Mouse (Mus musculus): ENCODE results near the gene Syndig1l.

DNA sequence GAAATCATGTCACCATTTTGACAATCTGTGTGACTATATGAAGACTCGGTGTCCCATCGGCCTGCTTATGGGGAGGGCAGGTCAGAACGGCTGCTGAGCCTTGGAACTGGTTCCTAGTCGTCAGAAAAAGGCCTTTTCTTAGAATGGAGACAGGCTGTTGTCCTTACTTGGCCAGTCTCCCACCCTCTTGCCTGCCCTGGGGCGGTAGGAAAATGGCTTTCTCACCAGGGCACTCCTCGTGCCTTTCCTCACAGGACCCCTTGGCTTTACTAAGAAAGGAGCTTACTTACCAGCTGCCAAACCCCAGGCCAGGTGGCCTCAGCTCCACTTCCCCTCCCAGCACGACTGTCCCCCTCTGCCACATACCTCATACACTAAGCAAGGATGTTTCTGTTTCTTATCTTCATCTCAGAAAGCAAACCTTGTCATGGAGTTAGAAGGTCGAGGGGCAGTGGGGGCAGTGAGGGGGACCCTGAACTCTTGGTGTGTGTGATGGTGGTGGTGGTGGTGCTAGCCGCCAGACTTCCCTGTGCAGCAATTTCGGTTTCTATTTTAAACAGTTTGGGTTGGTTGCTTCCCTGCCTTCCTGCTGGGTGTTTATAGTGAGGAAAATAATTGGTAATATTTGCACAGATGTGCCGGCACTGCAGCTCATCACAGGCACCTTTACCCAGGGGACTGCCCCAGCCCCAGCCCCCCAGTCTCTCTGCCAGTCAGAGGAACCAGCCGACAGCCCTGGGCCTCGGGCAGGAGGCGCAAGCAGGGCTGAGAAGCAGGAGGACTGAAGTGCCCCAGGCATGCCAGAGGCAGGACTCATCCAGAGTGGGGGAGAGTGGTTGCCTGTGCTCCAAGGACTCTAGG is 23.7 kb downstream of the Syndig1l start:
- no peak for TF ChIP-seq CTCF (IDR thresholded peaks at IDR 0.05; ENCODE audit: low read depth)
- TF ChIP-seq EP300 (IDR thresholded peaks at IDR 0.05; ENCODE audit: low read depth) = no peak
